Comparison of ENCODE assay signal across 9 mouse cellular contexts in the genomic region with DNA sequence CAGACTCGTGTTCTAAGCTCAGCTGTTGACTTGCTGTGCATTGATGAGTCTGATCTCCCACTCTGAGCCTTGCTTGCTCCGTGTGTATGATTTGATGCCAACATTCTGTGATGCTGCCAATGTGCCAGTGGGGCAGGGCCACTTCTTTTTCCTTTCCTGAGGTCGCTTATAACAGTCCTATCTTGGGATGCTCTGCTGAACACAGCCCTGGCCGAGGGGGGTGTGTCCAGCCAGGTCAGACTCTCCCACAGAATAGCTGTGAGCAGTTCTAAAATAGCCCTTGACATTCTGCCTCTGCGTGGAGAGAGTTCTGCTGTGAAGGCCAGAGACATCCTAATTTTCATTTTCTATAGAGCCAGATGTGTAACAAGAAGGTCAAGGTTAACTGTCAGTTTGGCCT. TPM values are rescaled to one million over a fixed set of nuclear protein-coding genes. Genes with fewer than 3 reads are reported as not detected.
DNase-seq lines count a peak whose midpoint lies in the region; ATAC-seq and TF ChIP-seq lines count a peak whose summit lies in the region.
"Had no signal": no experiment of that assay in that cellular context is flagged by ENCODE, and none has a peak within 500 bp of the region (broad histone marks: within the 10 kb centered on the region; RNA-seq: fewer than 3 reads in every experiment).

No protein-coding gene starts in this region.

- peak overlapping the region; percentile 96; the same call in 1 of the 2 replicates for H3K4me2 ChIP-seq in stomach, embryonic 15.5 days
- H3K4me2 ChIP-seq in stomach, postnatal 0 days (replicated peaks; ENCODE audit: low read depth), result no peak overlapping the region
- peak overlapping the region; percentile 85 for H3K4me2 ChIP-seq in limb, embryonic 13.5 days (replicated peaks)
- H3K4me2 ChIP-seq in neural tube, embryonic 13.5 days, result peak overlapping the region; percentile 99

- peak overlapping the region; percentile 98 for H3K4me3 ChIP-seq in erythroblast, embryonic 14.5 days (replicated peaks)
- no peak overlapping the region for H3K4me3 ChIP-seq in stomach, embryonic 15.5 days (replicated peaks)
- no peak overlapping the region for H3K4me3 ChIP-seq in stomach, postnatal 0 days (ENCODE audit: low read depth, low read length)
- no peak overlapping the region for H3K4me3 ChIP-seq in limb, embryonic 13.5 days
- H3K4me3 ChIP-seq in neural tube, embryonic 13.5 days, result no peak overlapping the region

- TF ChIP-seq EP300 in stomach, postnatal 0 days (optimal IDR thresholded peaks at IDR 0.05), result no peak

- TF ChIP-seq CTCF in stomach, postnatal 0 days (IDR thresholded peaks at IDR 0.05; ENCODE audit: low read depth), result no peak

- H3K9ac ChIP-seq in stomach, embryonic 15.5 days, result no peak overlapping the region
- H3K9ac ChIP-seq in stomach, postnatal 0 days (ENCODE audit: low read length), result no peak overlapping the region
- H3K9ac ChIP-seq in limb, embryonic 13.5 days, result peak overlapping the region; percentile 53
- H3K9ac ChIP-seq in neural tube, embryonic 13.5 days, result 0 out of 2 replicates have a peak overlapping the region, but pooled peaks have one; percentile 14

- H3K27me3 ChIP-seq in erythroblast, embryonic 14.5 days (ENCODE audit: control insufficient read depth), result peaks cover 17% of the 10 kb centered on the region
- H3K27me3 ChIP-seq in stomach, embryonic 15.5 days (replicated peaks), result no peaks in the 10 kb centered on the region
- no peaks in the 10 kb centered on the region for H3K27me3 ChIP-seq in stomach, postnatal 0 days (ENCODE audit: control insufficient read depth, insufficient read depth, low read length)
- no peaks in the 10 kb centered on the region for H3K27me3 ChIP-seq in limb, embryonic 13.5 days
- peaks cover 2% of the 10 kb centered on the region; the same call in 1 of the 2 replicates for H3K27me3 ChIP-seq in neural tube, embryonic 13.5 days

- peaks cover 84% of the 10 kb centered on the region for H3K4me1 ChIP-seq in erythroblast, embryonic 14.5 days (ENCODE audit: control insufficient read depth)
- peaks cover 25% of the 10 kb centered on the region for H3K4me1 ChIP-seq in stomach, embryonic 15.5 days
- peaks cover 6% of the 10 kb centered on the region; the same call in 1 of the 2 replicates for H3K4me1 ChIP-seq in stomach, postnatal 0 days (replicated peaks; ENCODE audit: control insufficient read depth, insufficient read depth)
- H3K4me1 ChIP-seq in limb, embryonic 13.5 days, result peaks cover 70% of the 10 kb centered on the region
- peaks cover 62% of the 10 kb centered on the region for H3K4me1 ChIP-seq in neural tube, embryonic 13.5 days (replicated peaks)

- H3K36me3 ChIP-seq in erythroblast, embryonic 14.5 days (ENCODE audit: control insufficient read depth), result peaks cover 59% of the 10 kb centered on the region
- H3K36me3 ChIP-seq in stomach, embryonic 15.5 days, result no peaks in the 10 kb centered on the region
- H3K36me3 ChIP-seq in stomach, postnatal 0 days (ENCODE audit: control insufficient read depth, insufficient read depth, low read length), result no peaks in the 10 kb centered on the region
- H3K36me3 ChIP-seq in limb, embryonic 13.5 days, result no peaks in the 10 kb centered on the region
- H3K36me3 ChIP-seq in neural tube, embryonic 13.5 days, result no peaks in the 10 kb centered on the region

- no peak for ATAC-seq in erythroblast, adult 5-6 weeks (replicated peaks; ENCODE audit: low FRiP score, poor library complexity, severe bottlenecking)
- ATAC-seq in stomach, embryonic 15.5 days (ENCODE audit: insufficient read depth, low FRiP score, low read depth), result no peak
- ATAC-seq in stomach, postnatal 0 days (ENCODE audit: low FRiP score, low TSS enrichment), result no peak
- ATAC-seq in limb, embryonic 13.5 days (ENCODE audit: low FRiP score, low read depth), result no peak
- ATAC-seq in neural tube, embryonic 13.5 days (ENCODE audit: low read depth), result no peak

- H3K27ac ChIP-seq in stomach, embryonic 15.5 days, result no peak overlapping the region
- no peak overlapping the region for H3K27ac ChIP-seq in stomach, postnatal 0 days (replicated peaks)
- no peak overlapping the region; the same call in 1 of the 2 replicates for H3K27ac ChIP-seq in limb, embryonic 13.5 days
- H3K27ac ChIP-seq in neural tube, embryonic 13.5 days (replicated peaks), result no peak overlapping the region

- WGBS in stomach, embryonic 15.5 days, result 62% methylated on average over 5 of the region's 5 CpGs
- WGBS in stomach, postnatal 0 days, result 71% methylated on average over 5 of the region's 5 CpGs
- WGBS in limb, embryonic 13.5 days, result 74% methylated on average over 5 of the region's 5 CpGs
- WGBS in neural tube, embryonic 13.5 days, result 51% methylated on average over 5 of the region's 5 CpGs

- DNase-seq in stomach, postnatal 0 days (ENCODE audit: low spot score), result no peak
- DNase-seq in right cerebral cortex, postnatal 14 days, result no peak
- no peak for DNase-seq in thymus, adult 18-20 months
- DNase-seq: cerebellum, adult 11-12 months had no signal

- no peaks in the 10 kb centered on the region for H3K9me3 ChIP-seq in erythroblast, embryonic 14.5 days (ENCODE audit: control insufficient read depth, low read length)
- no peaks in the 10 kb centered on the region for H3K9me3 ChIP-seq in stomach, embryonic 15.5 days
- no peaks in the 10 kb centered on the region for H3K9me3 ChIP-seq in stomach, postnatal 0 days (ENCODE audit: control insufficient read depth, low read length)
- H3K9me3 ChIP-seq in limb, embryonic 13.5 days, result no peaks in the 10 kb centered on the region
- no peaks in the 10 kb centered on the region for H3K9me3 ChIP-seq in neural tube, embryonic 13.5 days

RNA-seq across cellular contexts. Expression of a gene that starts 2.2 kb away (rescaled TPM):
- 7.3 and 7.8 TPM in 2 replicates for polyA plus RNA-seq in erythroblast, embryonic 14.5 days (2012)
- 39.4 and 43.5 TPM in 2 replicates for total RNA-seq in erythroblast, adult 5-6 weeks (2015; ENCODE audit: low replicate concordance)
- 102 and 103 TPM in 2 replicates for total RNA-seq in erythroblast, adult 5-6 weeks (2017; ENCODE audit: low replicate concordance)
- polyA plus RNA-seq in stomach, embryonic 15.5 days (2015; fragmentation: Nextera tagmentation; extraction: Ambion mirVana), result 19.8 and 20.5 TPM in 2 replicates
- 8.8 and 9.6 TPM in 2 replicates for polyA plus RNA-seq in stomach, postnatal 0 days (2015; fragmentation: Nextera tagmentation; extraction: Ambion mirVana)
- polyA plus RNA-seq in limb, embryonic 13.5 days (2015; fragmentation: Nextera tagmentation; extraction: Ambion mirVana), result 28.6 and 31.3 TPM in 2 replicates
- polyA plus RNA-seq in neural tube, embryonic 13.5 days (2015; fragmentation: Nextera tagmentation; extraction: Ambion mirVana), result 12.2 and 13.0 TPM in 2 replicates

Comparison
In these comparisons a context has a peak if more than half of its experiments do, and no peak if none do; other contexts are left out.
1. H3K9ac ChIP-seq: peak in limb, embryonic 13.5 days (single experiment) and neural tube, embryonic 13.5 days (single experiment); none in stomach, embryonic 15.5 days (single experiment) and stomach, postnatal 0 days (single experiment).